Mouse (Mus musculus): ENCODE data around the gene Hsf2bp.

The Hsf2bp gene

GRCm38 (mm10) chr17:32028301-32028700, 7.8 kb downstream of the Hsf2bp start:
- DNase-seq: no peak

- no peak for DNase-seq
These were observed 8.5 kb downstream of the Hsf2bp start for GRCm38 (mm10) chr17:32027666-32028065.

GRCm38 (mm10) chr17:32025386-32025785, 10.8 kb downstream of the Hsf2bp start:
- peak; percentile 77 for DNase-seq

- peak; percentile 67 for DNase-seq
These were observed 11.5 kb downstream of the Hsf2bp start for GRCm38 (mm10) chr17:32024671-32025073.

GRCm38 (mm10) chr17:32023088-32023487, 13.1 kb downstream of the Hsf2bp start:
- DNase-seq: no peak

GRCm38 (mm10) chr17:32022551-32022950, 13.6 kb downstream of the Hsf2bp start:
- DNase-seq: no peak

- DNase-seq: no peak
These were observed 14.2 kb downstream of the Hsf2bp start for GRCm38 (mm10) chr17:32021981-32022380.

GRCm38 (mm10) chr17:32018127-32018894, 17.8 kb downstream of the Hsf2bp start:
- no peak for DNase-seq

GRCm38 (mm10) chr17:32016481-32016880, 19.7 kb downstream of the Hsf2bp start:
- DNase-seq: no peak

- no peak for DNase-seq
These were observed 22.5 kb downstream of the Hsf2bp start for GRCm38 (mm10) chr17:32013659-32014058.

GRCm38 (mm10) chr17:32012254-32012653, 23.9 kb downstream of the Hsf2bp start:
- no peak for DNase-seq

- DNase-seq: no peak
These were observed 24.5 kb downstream of the Hsf2bp start for GRCm38 (mm10) chr17:32011694-32012093.

GRCm38 (mm10) chr17:32006800-32007199, 29.3 kb downstream of the Hsf2bp start:
- peak; percentile 53 for DNase-seq

- no peak for DNase-seq
These were observed 32.9 kb downstream of the Hsf2bp start for GRCm38 (mm10) chr17:32003251-32003650.

GRCm38 (mm10) chr17:31998351-31998750, 37.8 kb downstream of the Hsf2bp start:
- DNase-seq: no peak

GRCm38 (mm10) chr17:31996331-31996730, 39.8 kb downstream of the Hsf2bp start:
- no peak for DNase-seq

GRCm38 (mm10) chr17:31995784-31996183, 40.4 kb downstream of the Hsf2bp start:
- DNase-seq: no peak

- DNase-seq: no peak
These were observed 42.0 kb downstream of the Hsf2bp start for GRCm38 (mm10) chr17:31994132-31994531.

GRCm38 (mm10) chr17:31993354-31993753, 42.8 kb downstream of the Hsf2bp start:
- DNase-seq: no peak

GRCm38 (mm10) chr17:31992004-31992403, 44.1 kb downstream of the Hsf2bp start:
- DNase-seq: no peak

- DNase-seq: no peak
These were observed 47.1 kb downstream of the Hsf2bp start for GRCm38 (mm10) chr17:31989035-31989434.

- DNase-seq: no peak
These were observed 49.2 kb downstream of the Hsf2bp start for GRCm38 (mm10) chr17:31986915-31987314.

GRCm38 (mm10) chr17:31983491-31983890, 52.7 kb downstream of the Hsf2bp start:
- DNase-seq: no peak

- DNase-seq: peak; percentile 77
These were observed 53.6 kb downstream of the Hsf2bp start for GRCm38 (mm10) chr17:31982326-31983190.

Measured in lung, postnatal 14 days (tissue).